Mouse (Mus musculus) intestine, postnatal 0 days (tissue): ENCODE data around the gene Myct1. TPM values are rescaled to one million over a fixed set of nuclear protein-coding genes. Genes with fewer than 3 reads are reported as not detected.

Experiments
- ATAC-seq: fragments of 200-750 bp; cut with Nextera tagmentation; 2 replicates; pipeline ENCODE4 v1.8.0; 2017; ENCODE audit warnings: mild to moderate bottlenecking, moderate TSS enrichment, moderate library complexity
- H3K27ac ChIP-seq: fragments of 300-500 bp; sonication (generic); 2 replicates; pipeline ENCODE4 v1.5.1; 2014; ENCODE audit warnings: mild to moderate bottlenecking, low read depth, low read length, moderate library complexity
- H3K27me3 ChIP-seq: fragments of 300-500 bp; sonication (generic); replicated peaks from 2 replicates; pipeline ENCODE4 v1.6.1; 2014; ENCODE audit warnings: low read length, mixed read lengths; ENCODE audit not compliant: control insufficient read depth, insufficient read depth
- H3K36me3 ChIP-seq: fragments of 300-500 bp; sonication (generic); 2 replicates; pipeline ENCODE4 v1.6.1; 2014; ENCODE audit warnings: mild to moderate bottlenecking, moderate library complexity; ENCODE audit not compliant: control insufficient read depth, insufficient read depth
- H3K4me1 ChIP-seq: fragments of 300-500 bp; sonication (generic); replicated peaks from 2 replicates; pipeline ENCODE4 v1.6.1; 2014; ENCODE audit warnings: antibody characterized with exemption, low read length, mixed read lengths; ENCODE audit not compliant: control insufficient read depth, insufficient read depth
- H3K4me2 ChIP-seq: fragments of 300-500 bp; sonication (generic); replicated peaks from 2 replicates; pipeline ENCODE4 v1.6.1; 2014; ENCODE audit warnings: low read depth, mild to moderate bottlenecking, moderate library complexity
- H3K4me3 ChIP-seq: fragments of 300-500 bp; sonication (generic); 2 replicates; pipeline ENCODE4 v1.5.1; 2014; ENCODE audit warnings: low read depth, low read length
- H3K9ac ChIP-seq: fragments of 300-500 bp; sonication (generic); 2 replicates; pipeline ENCODE4 v1.6.1; 2014; ENCODE audit warnings: mild to moderate bottlenecking, low read depth, low read length
- H3K9me3 ChIP-seq: fragments of 300-500 bp; sonication (generic); 2 replicates; pipeline ENCODE4 v1.6.1; 2016; ENCODE audit warnings: mixed run types; ENCODE audit not compliant: control insufficient read depth
- CTCF ChIP-seq: sonication (generic); IDR thresholded peaks from 2 replicates; pipeline ENCODE4 v1.5.1; 2016; ENCODE audit warnings: low read depth, mild to moderate bottlenecking, control low read depth, antibody characterized with exemption, moderate library complexity
- WGBS: fragments of 180-500 bp; shearing (Covaris S2); extraction: QIAGEN DNeasy Blood & Tissue Kit; methylation state at CpG from one replicate; pipeline ENCODE4 v1.1.7; 2014; 5-methylcytosine and 5-hydroxymethylcytosine counted together
- polyA plus RNA-seq: library from polyadenylated mRNA; unstranded; fragments of >200 nt; fragmentation: Nextera tagmentation; extraction: Ambion mirVana; gene quantifications from 2 replicates; pipeline ENCODE4 v1.2.1, GENCODE M21; 2015

The Myct1 gene
- polyA plus RNA-seq, 1 experiment from 2014 or later: 3.7 TPM

DNA sequence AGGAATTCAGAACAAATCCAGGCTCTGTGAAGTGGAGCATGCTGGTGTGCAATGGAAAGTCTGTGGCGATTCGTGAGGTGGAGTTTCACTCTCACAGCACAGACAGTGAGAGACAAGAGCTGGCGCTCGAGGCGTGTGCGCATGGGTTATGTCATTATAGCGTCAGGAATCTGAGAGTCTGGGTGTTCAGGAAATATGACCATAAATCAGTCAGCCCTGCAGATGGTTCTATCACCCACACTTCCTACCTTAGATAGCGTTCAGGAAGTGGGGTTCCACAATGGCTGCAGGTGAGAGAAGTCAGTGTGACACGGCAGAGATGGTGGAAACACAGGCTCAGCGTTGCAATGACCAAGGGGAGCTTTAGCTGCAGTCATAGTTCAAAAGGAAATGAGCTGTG is 9.9 kb downstream of the Myct1 start:
- Histone ChIP-seq H3K27me3 (no peaks in the 10 kb centered on the region), H3K9ac (no peak overlapping the region), H3K9me3 (no peaks in the 10 kb centered on the region), H3K4me2 (no peak overlapping the region), H3K4me1 (no peaks in the 10 kb centered on the region), H3K36me3 (no peaks in the 10 kb centered on the region), H3K4me3 (no peak overlapping the region), H3K27ac (no peak overlapping the region)
- no peak for TF ChIP-seq CTCF
- no peak for ATAC-seq
- 67% methylated on average over 10 of the region's 10 CpGs for WGBS

DNA sequence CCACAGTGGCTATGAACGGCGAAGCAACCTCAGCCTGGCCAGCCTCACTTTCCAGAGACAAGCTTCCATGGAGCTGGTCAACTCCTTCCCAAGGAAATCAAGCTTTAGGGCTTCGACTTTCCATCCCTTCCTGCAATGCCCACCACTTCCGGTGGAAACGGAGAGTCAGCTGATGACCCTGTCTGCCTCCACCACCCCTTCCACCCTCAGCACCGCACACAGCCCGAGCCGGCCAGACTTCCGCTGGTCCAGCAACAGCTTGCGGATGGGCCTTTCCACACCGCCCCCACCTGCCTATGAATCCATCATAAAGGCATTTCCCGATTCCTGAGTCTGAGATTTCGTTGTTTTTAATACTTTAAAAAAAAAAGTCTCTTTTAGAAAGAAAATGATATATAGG is 10.8 kb downstream of the Myct1 start:
- TF ChIP-seq CTCF: no peak
- 84% methylated on average over 13 of the region's 13 CpGs for WGBS
- H3K27ac ChIP-seq: no peak overlapping the region

DNA sequence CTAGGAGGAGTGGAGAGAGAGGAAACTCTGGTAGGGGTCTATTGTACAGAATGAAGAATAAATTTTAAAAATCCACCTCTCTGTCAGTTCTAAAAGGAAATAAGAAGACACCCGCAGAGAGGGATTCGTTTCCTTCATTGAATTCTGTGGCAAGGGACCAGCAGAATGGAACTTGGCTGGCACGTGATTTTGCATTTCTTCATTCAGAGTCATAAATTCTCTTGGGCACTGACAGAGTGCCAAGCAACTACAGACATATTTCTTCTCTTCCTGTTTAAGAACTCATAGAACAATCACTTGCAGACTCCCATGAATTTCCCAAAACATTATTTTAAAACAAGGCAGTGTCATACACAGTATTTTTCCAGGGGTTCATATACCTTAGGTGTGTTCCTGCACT is 15.3 kb downstream of the Myct1 start:
- no peak for ATAC-seq
- 77% methylated on average over 3 of the region's 3 CpGs for WGBS
- H3K27me3 ChIP-seq: no peaks in the 10 kb centered on the region
- H3K4me2 ChIP-seq: no peak overlapping the region
- H3K27ac ChIP-seq: no peak overlapping the region
- H3K9me3 ChIP-seq: no peaks in the 10 kb centered on the region
- TF ChIP-seq CTCF: no peak
- H3K36me3 ChIP-seq: no peaks in the 10 kb centered on the region
- no peak overlapping the region for H3K9ac ChIP-seq
- no peak overlapping the region for H3K4me3 ChIP-seq
- no peaks in the 10 kb centered on the region for H3K4me1 ChIP-seq

More for the DNA sequence above, 10.8 kb downstream of the Myct1 start:
- H3K9me3 ChIP-seq: no peaks in the 10 kb centered on the region
- no peaks in the 10 kb centered on the region for H3K36me3 ChIP-seq
- no peak overlapping the region for H3K9ac ChIP-seq
- H3K27me3 ChIP-seq: no peaks in the 10 kb centered on the region
- H3K4me1 ChIP-seq: no peaks in the 10 kb centered on the region
- ATAC-seq: no peak
- no peak overlapping the region for H3K4me2 ChIP-seq
- H3K4me3 ChIP-seq: no peak overlapping the region

DNA sequence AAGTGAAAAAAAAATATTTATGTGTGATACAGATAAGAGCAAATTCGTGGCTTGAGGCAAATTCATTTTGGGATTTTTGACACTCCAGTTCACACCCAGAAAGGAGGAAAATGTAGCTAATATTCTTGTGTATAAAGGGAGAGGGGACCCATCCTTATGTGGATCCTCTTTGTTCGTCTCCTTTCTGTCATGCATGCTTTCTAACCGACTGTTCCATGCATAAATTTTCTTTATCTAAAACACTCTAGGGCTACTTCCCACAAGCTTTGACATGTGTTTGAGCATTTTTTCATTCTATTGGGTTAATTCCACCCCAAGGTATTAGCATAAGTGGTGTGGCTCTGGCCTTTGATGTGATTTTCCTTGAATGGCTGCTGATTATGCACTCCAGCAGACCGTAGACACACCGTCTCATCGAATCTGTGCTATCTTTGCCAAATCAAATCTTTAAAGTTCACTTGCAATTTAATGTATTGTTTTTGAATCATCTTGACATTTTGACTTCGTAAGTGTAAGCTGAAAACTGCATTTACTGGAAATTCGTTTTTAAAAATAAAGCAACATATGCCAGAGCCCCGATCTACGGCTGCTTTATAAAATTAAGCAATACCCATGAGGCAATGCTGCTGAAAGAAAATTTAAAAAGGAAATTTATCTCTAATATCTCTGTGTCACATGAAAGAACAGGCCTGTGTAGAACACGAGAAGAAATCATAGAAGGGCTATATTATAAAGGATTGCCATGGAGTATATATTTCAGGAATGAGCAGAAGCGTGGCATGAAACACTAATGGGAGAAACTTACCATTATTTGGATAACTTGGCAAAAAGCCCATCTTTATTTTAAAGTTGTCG is 21.8 kb downstream of the Myct1 start:
- no peak for TF ChIP-seq CTCF
- H3K27ac ChIP-seq: no peak overlapping the region
- H3K9ac ChIP-seq: no peak overlapping the region
- ATAC-seq: no peak
- H3K4me2 ChIP-seq: no peak overlapping the region
- no peak overlapping the region for H3K4me3 ChIP-seq
- no peaks in the 10 kb centered on the region for H3K36me3 ChIP-seq
- H3K27me3 ChIP-seq: no peaks in the 10 kb centered on the region
- no peaks in the 10 kb centered on the region for H3K9me3 ChIP-seq
- no peaks in the 10 kb centered on the region for H3K4me1 ChIP-seq
- WGBS: 82% methylated on average over 13 of the region's 13 CpGs

DNA sequence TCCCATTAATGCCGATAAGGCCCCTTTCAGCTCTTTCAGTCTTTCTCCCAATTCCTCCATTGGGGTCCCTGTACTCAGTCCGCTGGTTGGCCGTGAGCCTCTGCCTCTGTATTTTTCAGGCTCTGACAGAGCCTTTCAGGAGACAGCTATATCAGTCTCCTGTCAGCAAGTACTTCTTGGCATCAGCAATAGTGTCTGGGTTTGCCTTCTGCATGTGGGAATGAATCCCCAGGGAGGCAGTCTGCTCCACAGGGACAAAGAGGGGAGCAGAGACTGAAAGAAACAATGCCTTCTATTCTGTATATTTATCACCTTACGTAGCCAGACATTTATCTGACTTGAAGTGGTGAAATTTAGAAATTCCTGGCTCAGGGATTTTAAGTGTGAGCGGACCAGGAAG is 32.7 kb downstream of the Myct1 start:
- WGBS: 80% methylated on average over 5 of the region's 5 CpGs
- Histone ChIP-seq H3K4me1 (no peaks in the 10 kb centered on the region), H3K27me3 (no peaks in the 10 kb centered on the region), H3K9me3 (no peaks in the 10 kb centered on the region), H3K27ac (no peak overlapping the region), H3K4me3 (no peak overlapping the region), H3K4me2 (no peak overlapping the region), H3K9ac (no peak overlapping the region), H3K36me3 (no peaks in the 10 kb centered on the region)
- no peak for ATAC-seq
- no peak for TF ChIP-seq CTCF

DNA sequence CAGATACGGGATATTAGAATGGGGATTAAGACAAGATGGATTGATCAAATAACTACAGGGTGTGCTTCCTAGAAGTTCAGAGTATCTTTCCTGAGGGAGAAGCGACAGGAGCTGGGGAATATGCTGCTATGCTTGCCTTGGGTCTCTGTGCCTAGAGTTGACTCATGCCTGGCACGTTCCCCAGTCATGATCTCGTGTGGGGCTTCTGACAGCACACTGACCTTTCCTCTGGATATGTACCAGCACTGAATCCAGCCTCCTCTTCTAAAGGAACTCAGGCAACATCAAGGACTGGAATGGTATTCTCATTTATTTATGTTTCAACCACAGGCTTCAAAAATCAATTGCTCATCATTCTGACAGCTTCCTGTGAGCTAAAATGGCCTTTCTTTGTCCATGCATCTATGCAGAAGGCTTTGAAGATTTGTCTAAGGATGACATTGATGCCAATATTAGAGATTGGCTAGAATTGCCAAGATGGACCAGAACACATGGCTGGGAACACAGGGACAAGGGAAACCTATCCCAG is 40.2 kb downstream of the Myct1 start:
- Histone ChIP-seq H3K9me3 (no peaks in the 10 kb centered on the region), H3K27ac (no peak overlapping the region), H3K4me3 (no peak overlapping the region), H3K4me2 (no peak overlapping the region), H3K27me3 (no peaks in the 10 kb centered on the region), H3K4me1 (no peaks in the 10 kb centered on the region), H3K9ac (no peak overlapping the region), H3K36me3 (no peaks in the 10 kb centered on the region)
- no peak for ATAC-seq
- TF ChIP-seq CTCF: no peak
- 80% methylated on average over 4 of the region's 4 CpGs for WGBS
